Mouse (Mus musculus) ZHBTc4 (cell line): Measurements from ENCODE around the gene Fam129a.
A peak's percentile ranks its signal among the peaks of the same experiment; 100 is the strongest.

ENCODE experiments used
- DNase-seq: peaks from one replicate; pipeline ENCODE4 v3.0.0-alpha.2; 2011; ENCODE audit warnings: low read depth, low spot score

Fam129a gene

GRCm38 (mm10) chr1:151570981-151571837 is at the start of gene Fam129a:
Gene Fam129a (plus strand): TSS chr1:151571186.
- DNase-seq, result peak; percentile 78

DNA sequence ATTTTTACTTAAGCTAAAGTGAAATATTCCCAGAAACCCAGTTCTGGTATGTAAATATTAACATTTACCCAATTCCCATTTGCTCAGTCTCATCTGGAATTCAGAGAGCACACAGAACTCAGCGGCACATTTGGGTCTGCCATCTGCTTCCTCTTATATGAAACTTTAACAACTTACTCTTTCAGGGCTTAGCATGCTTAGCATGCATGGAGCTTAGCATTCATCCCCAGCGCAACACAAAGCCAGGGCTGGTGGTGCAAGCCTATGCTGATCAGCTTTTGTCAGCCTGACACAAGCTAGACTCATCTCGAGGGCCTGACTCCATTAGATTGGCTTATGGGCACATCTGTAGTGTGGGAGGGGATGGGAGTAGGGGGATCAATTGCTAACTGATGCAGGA is 44.3 kb upstream of the Fam129a start:
- no peak for DNase-seq

DNA sequence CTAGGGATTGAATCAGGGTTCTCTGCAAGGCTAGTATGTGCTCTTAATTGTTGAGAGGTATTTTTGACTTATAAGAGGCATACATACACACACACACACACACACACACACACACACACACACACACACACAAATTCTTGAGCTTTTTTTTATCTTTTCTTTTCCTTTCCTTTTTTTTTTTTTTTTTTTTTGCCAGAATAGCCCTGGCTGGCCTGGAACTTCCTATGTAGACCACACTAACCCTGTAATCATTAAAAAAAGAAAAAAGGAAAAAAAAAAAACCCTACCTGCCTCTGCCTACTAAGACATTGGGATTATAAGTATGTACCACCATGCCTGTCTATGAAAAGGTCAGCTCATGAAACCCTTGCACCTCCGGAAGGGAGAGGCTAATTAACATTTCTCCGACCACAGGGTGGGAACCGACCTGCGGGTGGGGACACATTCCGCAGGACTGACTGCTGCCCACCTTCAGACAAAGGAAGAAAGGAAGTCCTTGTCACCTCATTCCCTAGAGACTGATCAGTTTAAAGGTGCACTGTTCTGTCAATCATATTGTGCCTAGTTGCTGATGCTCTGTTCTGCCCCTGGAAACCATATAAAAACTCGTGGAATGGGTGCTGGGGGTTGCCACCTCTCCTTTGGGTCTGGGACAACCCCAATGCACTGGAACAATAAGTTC is 27.0 kb upstream of the Fam129a start:
- peak; percentile 76 for DNase-seq

DNA sequence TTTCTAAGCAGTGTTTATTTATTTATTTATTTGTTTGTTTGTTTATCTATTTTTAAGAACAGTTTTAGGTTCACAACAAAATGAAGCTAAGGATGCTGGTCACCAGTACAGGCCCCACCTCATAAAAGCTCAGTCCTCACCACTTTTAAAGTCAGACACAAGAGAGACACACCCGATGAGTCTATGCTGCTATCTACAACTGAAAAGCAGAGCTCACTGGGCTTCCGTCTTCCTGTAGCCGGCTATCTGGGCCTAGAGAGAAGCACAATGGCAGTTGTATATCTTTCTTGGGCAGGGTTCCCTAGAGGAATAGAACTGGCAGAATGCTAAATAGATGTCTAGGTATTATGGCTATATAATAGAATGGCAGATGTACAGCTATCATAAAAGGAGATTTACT is 26.4 kb upstream of the Fam129a start:
- DNase-seq, result peak; percentile 66

GRCm38 (mm10) chr1:151545571-151545970 is 25.4 kb upstream of the Fam129a start:
- peak; percentile 74 for DNase-seq

DNA sequence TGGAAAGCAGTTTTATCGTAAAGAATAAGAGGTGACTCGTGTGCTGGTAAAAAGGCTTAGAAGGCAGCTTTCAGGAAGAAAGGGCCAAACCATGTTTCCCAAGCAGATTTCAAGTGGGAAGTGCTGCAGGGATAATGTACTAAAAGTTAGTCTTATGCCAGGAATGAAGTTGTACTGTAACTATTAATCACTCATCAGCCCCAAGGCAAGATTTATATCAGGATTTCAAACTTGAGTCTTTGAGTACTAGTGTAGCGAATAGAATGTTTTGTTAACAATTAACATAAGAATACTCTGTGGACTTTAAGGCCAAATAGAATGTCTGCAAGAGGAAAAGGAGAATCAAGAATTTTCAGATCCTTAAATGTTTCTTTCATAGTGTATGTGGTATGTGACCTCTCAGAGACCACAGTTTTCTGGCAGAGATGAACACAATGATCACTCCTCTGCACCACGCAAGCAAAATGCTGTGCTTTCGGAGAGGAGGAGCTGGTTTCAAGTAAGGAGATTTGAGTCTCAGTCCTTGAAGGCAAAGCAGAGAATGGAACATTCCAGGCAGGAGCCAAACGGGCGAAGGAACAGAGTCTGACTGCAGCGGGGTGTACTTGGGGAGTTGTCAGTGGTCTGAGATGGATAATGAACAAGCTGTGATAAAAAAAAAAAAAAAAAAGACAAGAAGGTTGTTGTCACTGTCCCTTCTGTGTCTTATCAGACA is 21.9 kb upstream of the Fam129a start:
- DNase-seq, result no peak

- DNase-seq, result no peak
Measured at GRCm38 (mm10) chr1:151549794-151550193, 21.2 kb upstream of the Fam129a start.

GRCm38 (mm10) chr1:151550587-151551479 is 20.2 kb upstream of the Fam129a start:
- DNase-seq, result no peak

GRCm38 (mm10) chr1:151560536-151560935 is 10.4 kb upstream of the Fam129a start:
- peak; percentile 51 for DNase-seq

GRCm38 (mm10) chr1:151563401-151563800 is 7.6 kb upstream of the Fam129a start:
- no peak for DNase-seq

- DNase-seq, result peak; percentile 0
Measured at GRCm38 (mm10) chr1:151563893-151564292, 7.1 kb upstream of the Fam129a start.

DNA sequence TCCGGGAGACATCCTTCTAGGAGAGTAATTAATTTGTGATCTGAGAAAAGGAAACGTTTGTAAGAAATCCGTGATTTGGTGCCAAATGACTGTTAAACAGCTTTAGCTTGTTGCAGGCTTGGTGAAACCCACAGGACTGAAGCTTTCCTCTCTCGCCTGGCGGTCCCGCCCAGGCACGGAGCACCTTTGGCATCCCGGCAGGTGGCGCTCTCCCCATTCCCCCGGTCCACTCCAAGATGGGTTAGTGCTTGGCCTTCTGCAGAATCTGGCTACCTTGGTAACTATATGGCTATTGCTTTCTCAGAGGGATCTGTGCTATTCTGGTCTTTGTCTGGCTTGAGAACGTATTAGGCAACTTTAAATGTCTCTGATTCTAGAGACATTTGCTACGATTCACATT is 6.6 kb upstream of the Fam129a start:
- peak; percentile 89 for DNase-seq

DNA sequence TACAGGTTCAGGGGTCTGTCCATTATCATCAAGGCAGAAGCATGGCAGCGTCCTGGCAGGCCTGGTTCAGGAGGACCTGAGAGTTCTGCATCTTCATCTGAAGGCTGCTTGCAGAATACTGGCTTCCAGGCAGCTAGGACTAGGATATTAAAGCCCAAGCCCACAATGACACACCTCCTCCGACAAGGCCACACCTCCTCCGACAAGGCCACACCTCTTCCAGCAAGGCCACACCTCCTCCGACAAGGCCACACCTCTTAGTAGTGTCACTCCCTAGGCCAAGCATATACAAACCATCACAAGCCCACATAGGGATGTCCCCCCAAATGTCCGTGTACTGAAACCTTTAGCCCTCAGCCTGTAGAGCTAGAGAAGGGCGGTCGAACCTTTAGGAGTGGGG is 2.3 kb upstream of the Fam129a start:
- peak; percentile 71 for DNase-seq

DNA sequence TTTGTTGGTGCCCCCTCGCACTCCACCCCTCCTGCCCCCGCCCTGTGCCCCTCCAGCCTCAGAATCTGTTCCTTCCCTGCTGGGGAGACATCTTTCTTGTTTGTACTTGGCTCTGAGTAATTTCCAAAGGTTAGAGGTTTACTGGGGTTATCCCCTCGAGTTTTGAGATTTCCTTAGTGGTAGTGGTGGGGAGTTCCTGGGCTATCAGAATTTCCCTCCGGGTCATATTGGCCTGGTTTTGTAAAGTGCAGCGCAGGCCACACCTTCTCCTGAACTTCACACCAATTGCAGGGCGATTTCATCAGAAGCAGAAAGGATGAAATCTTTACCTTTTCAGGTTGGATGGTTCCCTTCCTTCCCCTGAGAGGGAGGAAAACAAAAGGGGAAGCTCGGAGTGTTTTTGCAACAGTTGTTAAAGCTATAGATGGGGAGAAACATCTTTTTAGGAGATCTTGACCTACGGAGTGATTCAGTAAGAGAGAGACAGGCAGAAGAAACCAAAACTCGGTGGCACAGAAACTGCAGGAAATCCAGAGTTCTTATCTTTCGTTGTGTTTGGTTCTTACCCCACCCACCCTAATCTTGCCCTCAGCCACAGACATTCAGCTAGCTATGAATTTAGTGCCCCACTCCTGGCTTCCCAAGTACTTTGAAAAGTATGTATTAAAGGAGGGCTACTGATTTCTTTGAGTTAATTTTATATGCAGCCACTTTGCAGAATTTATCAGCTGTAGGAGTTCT is 1.0 kb downstream of the Fam129a start:
- no peak for DNase-seq

DNA sequence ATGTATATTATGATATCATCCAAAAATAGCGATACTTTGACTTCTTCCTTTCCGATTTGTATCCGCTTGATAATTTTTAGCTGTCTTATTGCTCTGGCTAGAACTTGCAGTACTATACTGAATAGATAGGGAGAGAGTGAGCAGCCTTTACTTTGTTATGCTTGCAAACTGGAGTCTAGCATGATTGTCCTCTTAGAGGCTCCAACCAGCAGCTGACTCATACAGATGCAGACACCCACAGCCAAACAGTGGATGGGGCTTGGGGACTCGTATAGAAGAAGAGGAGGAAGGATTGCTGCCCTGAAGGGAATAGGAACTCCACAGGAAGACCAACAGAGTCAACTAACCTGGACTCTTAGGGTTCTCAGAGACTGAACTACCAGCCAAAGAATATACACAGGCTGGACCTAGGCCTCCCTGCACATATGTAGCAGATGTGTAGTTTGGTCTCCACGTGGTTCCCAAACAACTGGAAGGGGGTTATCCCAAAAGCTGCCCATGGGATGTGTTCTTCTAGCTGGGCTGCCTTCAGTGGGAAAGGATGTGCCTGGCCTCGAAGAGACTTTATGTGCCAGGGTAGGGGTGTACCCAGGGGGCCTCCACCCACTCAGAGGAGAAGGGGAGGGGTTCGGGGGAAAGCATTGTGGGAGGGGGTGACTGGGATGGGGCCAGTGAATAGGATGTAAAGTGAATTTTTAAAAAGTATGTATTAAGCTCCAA is 1.8 kb downstream of the Fam129a start:
- peak; percentile 1 for DNase-seq

DNA sequence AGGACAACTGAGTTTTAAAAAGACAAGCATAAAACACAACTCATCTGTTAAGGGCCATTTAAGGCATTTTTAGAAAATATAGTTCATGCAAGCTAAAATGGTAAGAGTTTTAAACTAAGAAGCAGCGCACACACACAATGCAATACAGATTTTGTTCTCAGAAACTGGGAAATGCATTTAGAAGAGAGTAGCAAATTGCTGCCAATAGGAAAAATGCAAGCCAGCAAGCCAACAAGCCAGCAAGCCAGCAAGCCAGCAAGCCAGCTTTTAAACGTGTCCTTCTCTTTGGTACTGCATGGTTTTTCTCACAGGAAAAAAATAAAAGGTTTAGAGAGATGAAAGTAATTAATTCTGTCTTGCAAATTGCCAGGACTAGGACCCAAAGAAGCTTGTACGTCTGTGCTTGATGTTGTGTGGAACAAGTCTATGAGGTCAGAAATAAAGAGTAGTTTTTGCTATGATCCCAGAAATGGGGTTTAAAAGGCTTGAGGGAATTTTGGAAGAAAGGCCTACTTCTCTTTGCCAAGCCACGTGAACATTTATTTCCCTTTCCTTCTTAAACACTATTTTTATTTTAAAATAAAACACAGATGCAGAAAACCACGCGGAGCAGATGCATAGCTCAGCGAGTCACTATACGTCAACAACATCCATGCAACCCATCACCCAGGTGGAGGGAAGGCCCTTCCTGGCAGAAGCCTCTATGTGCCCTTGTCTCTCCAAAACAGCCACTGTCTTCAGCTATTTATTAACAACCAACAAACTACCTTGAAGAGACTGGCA is 9.4 kb downstream of the Fam129a start:
- no peak for DNase-seq

GRCm38 (mm10) chr1:151581454-151581853 is 10.5 kb downstream of the Fam129a start:
- DNase-seq, result no peak

- peak; percentile 64 for DNase-seq
Measured at GRCm38 (mm10) chr1:151581977-151582376, 11.0 kb downstream of the Fam129a start.
